Mouse (Mus musculus) kidney, adult 2 months (tissue): ENCODE results near the gene Gm5157.
"Not testable (repeated sequence)": the region's sequence is repeated elsewhere in the genome, so short reads cannot be mapped to it uniquely, and the experiment has no call there.

ENCODE experiments used
- CTCF ChIP-seq: fragments of 200-500 bp; conservative IDR thresholded peaks from 2 replicates; pipeline ENCODE4 v1.5.1; 2011; ENCODE audit warnings: low read depth, mild to moderate bottlenecking, control low read depth, low read length, moderate library complexity, mixed read lengths; ENCODE audit not compliant: insufficient read depth, insufficient read length
- POLR2A ChIP-seq: fragments of 200-500 bp; IDR thresholded peaks from one replicate; pipeline ENCODE4 v1.6.1; 2011; ENCODE audit warnings: low read depth, low read length, control low read depth

- not testable (repeated sequence) for TF ChIP-seq POLR2A, CTCF
These were observed at the start of gene Gm5157 for GRCm38 (mm10) chr7:21190323-21190722.
